Mouse (Mus musculus): ENCODE results near the gene Prss53. TPM values are rescaled to one million over a fixed set of nuclear protein-coding genes. Genes with fewer than 3 reads are reported as not detected.

Gene Prss53
- total RNA-seq, 1 experiment = 0.67 TPM

DNA sequence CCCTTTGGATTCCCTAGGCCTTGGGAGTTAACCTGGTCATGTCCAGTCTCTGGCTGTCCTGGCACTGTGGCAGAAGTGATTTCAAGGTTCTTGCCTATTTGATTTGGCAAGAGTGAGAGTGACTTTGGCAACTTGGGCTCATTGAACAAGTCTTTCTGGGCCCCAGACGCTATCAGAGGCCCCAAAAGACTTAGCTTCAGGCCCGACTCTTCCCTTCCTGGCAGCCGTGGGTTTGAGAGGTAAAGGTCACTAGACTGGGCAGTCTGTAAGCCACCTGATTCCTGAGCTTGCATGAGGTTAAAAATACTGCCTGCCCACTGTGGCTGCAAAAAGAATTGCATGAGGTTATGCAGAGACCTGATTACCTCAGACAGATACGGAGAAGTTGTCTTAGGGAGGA lies 17.9 kb upstream of the Prss53 start:
- Histone ChIP-seq H3K4me1 (ENCODE audit: control insufficient read depth in 2 of 2, insufficient read depth in 2 of 2, low read length in 2 of 2, poor library complexity in 1 of 2) (peaks cover 3% of the 10 kb centered on the region in 2 experiments; a peak in 1 of 4 replicates), H3K36me3 (ENCODE audit: control insufficient read depth, insufficient read depth, low read length, poor library complexity, severe bottlenecking) (peaks cover 35% of the 10 kb centered on the region), H3K9ac (ENCODE audit: insufficient read depth, low read depth, low read length, poor library complexity, severe bottlenecking) (no peak overlapping the region), H3K4me3 (ENCODE audit: insufficient read depth in 1 of 2, low read depth in 1 of 2, low read length in 2 of 2, poor library complexity in 1 of 2, severe bottlenecking in 1 of 2) (no peak overlapping the region), H3K9me3 (ENCODE audit: control insufficient read depth, insufficient read depth, low read depth, low read length) (no peaks in the 10 kb centered on the region), H3K27ac (ENCODE audit: insufficient read depth, low read depth, low read length, poor library complexity, severe bottlenecking) (no peak overlapping the region)
- no peak for DNase-seq (ENCODE audit: low read depth, low spot score)
- no peak for TF ChIP-seq MAFK (IDR thresholded peaks at IDR 0.05; ENCODE audit: insufficient read depth, low read depth, low read length)
- TF ChIP-seq ZC3H11A (IDR thresholded peaks at IDR 0.05; ENCODE audit: borderline replicate concordance, low read depth, low read length) = no peak
- in situ Hi-C loops (cut with MboI; ENCODE audit: low sequenced_read_pairs in 2 of 2, unreplicated experiment in 2 of 2) = no loop called here

- no peak for TF ChIP-seq ZNF384 (IDR thresholded peaks at IDR 0.05; ENCODE audit: low read depth, low read length)
- no peak for TF ChIP-seq MAFK (IDR thresholded peaks at IDR 0.05; ENCODE audit: insufficient read depth, low read depth, low read length)
- TF ChIP-seq HCFC1 (IDR thresholded peaks at IDR 0.05; ENCODE audit: borderline replicate concordance, insufficient read depth, low read length) = no peak
- no peak for TF ChIP-seq CHD2 (IDR thresholded peaks at IDR 0.05; ENCODE audit: low read depth, low read length)
- no peak for TF ChIP-seq ZC3H11A (IDR thresholded peaks at IDR 0.05; ENCODE audit: borderline replicate concordance, low read depth, low read length)
- Histone ChIP-seq H3K27ac (ENCODE audit: insufficient read depth, low read depth, low read length, poor library complexity, severe bottlenecking) (no peak overlapping the region), H3K4me3 (ENCODE audit: insufficient read depth in 1 of 2, low read depth in 1 of 2, low read length in 2 of 2, poor library complexity in 1 of 2, severe bottlenecking in 1 of 2) (no peak overlapping the region), H3K4me1 (ENCODE audit: control insufficient read depth in 2 of 2, insufficient read depth in 2 of 2, low read length in 2 of 2, poor library complexity in 1 of 2) (peaks cover 3% of the 10 kb centered on the region in 2 experiments; a peak in 1 of 4 replicates), H3K9ac (ENCODE audit: insufficient read depth, low read depth, low read length, poor library complexity, severe bottlenecking) (no peak overlapping the region), H3K36me3 (ENCODE audit: control insufficient read depth, insufficient read depth, low read length, poor library complexity, severe bottlenecking) (peaks cover 35% of the 10 kb centered on the region), H3K9me3 (ENCODE audit: control insufficient read depth, insufficient read depth, low read depth, low read length) (no peaks in the 10 kb centered on the region)
- in situ Hi-C loops (cut with MboI; ENCODE audit: low sequenced_read_pairs in 2 of 2, unreplicated experiment in 2 of 2) = no loop called here
- no peak for DNase-seq (ENCODE audit: low read depth, low spot score)
Measured at GRCm38 (mm10) chr7:127907939-127908338, 17.2 kb upstream of the Prss53 start.

GRCm38 (mm10) chr7:127903971-127904796 lies 13.4 kb upstream of the Prss53 start, which contains the start of gene Bckdk:
Bckdk (plus strand) TSS chr7:127904082.
- peak; percentile 94 for TF ChIP-seq CHD2 (IDR thresholded peaks at IDR 0.05; ENCODE audit: low read depth, low read length)
- peak; percentile 95 for TF ChIP-seq HCFC1 (IDR thresholded peaks at IDR 0.05; ENCODE audit: borderline replicate concordance, insufficient read depth, low read length)
- no peak for TF ChIP-seq ZNF384 (IDR thresholded peaks at IDR 0.05; ENCODE audit: low read depth, low read length)
- H3K9me3 ChIP-seq (ENCODE audit: control insufficient read depth, insufficient read depth, low read depth, low read length) = no peaks in the 10 kb centered on the region
- H3K36me3 ChIP-seq (ENCODE audit: control insufficient read depth, insufficient read depth, low read length, poor library complexity, severe bottlenecking) = peaks cover 33% of the 10 kb centered on the region
- H3K4me1 ChIP-seq (ENCODE audit: control insufficient read depth in 2 of 2, insufficient read depth in 2 of 2, low read length in 2 of 2, poor library complexity in 1 of 2) = peaks cover 3% of the 10 kb centered on the region in 2 experiments; a peak in 1 of 4 replicates
- peak within 1 kb of the TSS; percentile 78 for H3K9ac ChIP-seq (ENCODE audit: insufficient read depth, low read depth, low read length, poor library complexity, severe bottlenecking)
- peak within 1 kb of the TSS; percentile 72 to 94 for H3K4me3 ChIP-seq (ENCODE audit: insufficient read depth in 1 of 2, low read depth in 1 of 2, low read length in 2 of 2, poor library complexity in 1 of 2, severe bottlenecking in 1 of 2)
- H3K27ac ChIP-seq (ENCODE audit: insufficient read depth, low read depth, low read length, poor library complexity, severe bottlenecking) = peak within 1 kb of the TSS; percentile 3; the same call in 1 of the 2 replicates
- DNase-seq (ENCODE audit: low read depth, low spot score) = peak; percentile 66
- in situ Hi-C loops (cut with MboI; ENCODE audit: low sequenced_read_pairs in 2 of 2, unreplicated experiment in 2 of 2) = no loop called here

DNA sequence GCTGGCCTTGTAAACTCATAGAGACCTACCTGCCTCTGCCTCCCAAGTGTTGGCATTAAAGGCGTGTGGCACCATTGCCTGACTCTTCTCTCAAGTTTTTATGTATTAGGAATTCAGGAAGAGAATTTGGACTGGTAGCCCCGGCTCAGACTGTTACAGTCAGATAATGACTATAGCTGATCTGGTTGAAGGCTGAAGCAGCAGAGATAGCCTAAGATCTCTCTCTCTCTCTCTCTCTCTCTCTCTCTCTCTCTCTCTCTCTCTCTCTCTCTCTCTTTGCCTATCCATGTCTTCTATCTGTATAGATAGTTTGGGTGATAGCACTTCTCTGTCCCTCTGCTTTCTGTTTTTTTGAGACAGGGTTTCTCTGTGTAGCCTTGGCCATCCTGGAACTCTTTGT lies 11.0 kb upstream of the Prss53 start:
- H3K9me3 ChIP-seq (ENCODE audit: control insufficient read depth, insufficient read depth, low read depth, low read length) = no peaks in the 10 kb centered on the region
- peaks cover 12% of the 10 kb centered on the region for H3K36me3 ChIP-seq (ENCODE audit: control insufficient read depth, insufficient read depth, low read length, poor library complexity, severe bottlenecking)
- no peak for DNase-seq (ENCODE audit: low read depth, low spot score)
- peaks cover 3 to 5% of the 10 kb centered on the region in 2 experiments; a peak in 1 of 4 replicates for H3K4me1 ChIP-seq (ENCODE audit: control insufficient read depth in 2 of 2, insufficient read depth in 2 of 2, low read length in 2 of 2, poor library complexity in 1 of 2)
- no peak for TF ChIP-seq CHD2 (IDR thresholded peaks at IDR 0.05; ENCODE audit: low read depth, low read length)
- TF ChIP-seq ZC3H11A (IDR thresholded peaks at IDR 0.05; ENCODE audit: borderline replicate concordance, low read depth, low read length) = no peak
- TF ChIP-seq ZNF384 (IDR thresholded peaks at IDR 0.05; ENCODE audit: low read depth, low read length) = no peak
- no peak for TF ChIP-seq HCFC1 (IDR thresholded peaks at IDR 0.05; ENCODE audit: borderline replicate concordance, insufficient read depth, low read length)
- TF ChIP-seq MAFK (IDR thresholded peaks at IDR 0.05; ENCODE audit: insufficient read depth, low read depth, low read length) = no peak
- no peak overlapping the region for H3K4me3 ChIP-seq (ENCODE audit: insufficient read depth in 1 of 2, low read depth in 1 of 2, low read length in 2 of 2, poor library complexity in 1 of 2, severe bottlenecking in 1 of 2)
- in situ Hi-C loops (cut with MboI; ENCODE audit: low sequenced_read_pairs in 2 of 2, unreplicated experiment in 2 of 2) = no loop called here
- no peak overlapping the region for H3K27ac ChIP-seq (ENCODE audit: insufficient read depth, low read depth, low read length, poor library complexity, severe bottlenecking)
- H3K9ac ChIP-seq (ENCODE audit: insufficient read depth, low read depth, low read length, poor library complexity, severe bottlenecking) = no peak overlapping the region

Measured in ES-E14 (cell line).